Mouse (Mus musculus): ENCODE results near the gene Ptpn3. TPM values are rescaled to one million over a fixed set of nuclear protein-coding genes. Genes with fewer than 3 reads are reported as not detected.
"Not testable (repeated sequence)": the region's sequence is repeated elsewhere in the genome, so short reads cannot be mapped to it uniquely, and the experiment has no call there.

Ptpn3 gene
- polyA plus RNA-seq, 1 experiment from 2014 or later = 3.0 TPM

DNA sequence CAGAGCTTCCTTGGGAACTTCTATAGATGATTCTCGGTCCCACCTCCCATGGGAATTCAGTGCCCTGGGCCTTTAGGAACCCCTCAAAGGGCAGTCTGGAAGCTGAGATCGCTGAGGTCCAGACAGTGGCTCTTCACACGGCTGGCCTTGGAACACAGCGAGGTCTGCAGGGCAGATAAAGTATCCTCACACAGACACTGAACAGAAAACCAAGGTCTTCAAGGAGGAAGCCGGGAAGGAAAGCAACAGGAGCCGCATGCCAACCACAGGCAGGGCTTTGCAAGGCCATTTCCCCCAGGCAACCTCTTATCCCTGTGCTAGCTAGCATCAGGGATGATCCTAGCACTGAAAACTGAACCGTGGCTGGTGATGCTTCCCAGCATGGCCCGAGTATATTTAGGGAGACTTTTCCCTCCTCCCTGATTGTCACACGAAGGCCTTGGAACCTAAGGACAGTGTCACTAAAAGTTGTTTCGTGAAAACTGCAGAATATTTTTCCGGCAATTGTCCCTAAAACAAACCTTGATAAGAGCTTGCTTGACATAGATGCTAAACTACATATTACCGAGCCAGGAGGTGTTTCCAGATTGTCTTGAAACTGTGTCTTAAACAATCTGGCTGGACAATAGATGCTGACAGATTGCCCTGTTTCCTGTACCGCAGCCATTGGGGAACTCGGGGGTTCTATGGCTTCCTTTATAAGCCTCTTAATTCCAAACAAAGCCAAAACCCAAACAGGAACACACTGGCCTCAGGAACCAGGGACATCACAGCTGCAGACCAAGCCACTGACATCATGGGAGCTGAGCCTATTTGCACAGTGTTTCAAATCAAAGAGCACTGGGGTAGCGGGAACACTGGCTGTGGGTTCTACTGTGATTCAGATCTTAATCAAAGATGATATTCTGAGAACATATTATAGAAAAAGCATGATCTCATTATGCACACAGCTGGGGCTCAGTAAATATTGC lies 27.8 kb downstream of the Ptpn3 start:
- H3K9me3 ChIP-seq (replicated peaks; ENCODE audit: control insufficient read depth, low read length, poor library complexity, severe bottlenecking) = no peaks in the 10 kb centered on the region
- H3K4me2 ChIP-seq (ENCODE audit: low read length) = no peak overlapping the region
- ATAC-seq = no peak
- no peak overlapping the region for H3K9ac ChIP-seq (ENCODE audit: low read depth, low read length)
- H3K4me1 ChIP-seq (ENCODE audit: control insufficient read depth, insufficient read depth, low read length) = peaks cover 7% of the 10 kb centered on the region; the same call in 1 of the 2 replicates
- no peak overlapping the region for H3K27ac ChIP-seq (ENCODE audit: low read length)
- no peaks in the 10 kb centered on the region for H3K36me3 ChIP-seq (ENCODE audit: control insufficient read depth, insufficient read depth, low read length)
- H3K27me3 ChIP-seq (ENCODE audit: control insufficient read depth, insufficient read depth, low read depth, low read length) = no peaks in the 10 kb centered on the region
- WGBS = 35% methylated on average over 15 of the region's 15 CpGs
- no peak overlapping the region for H3K4me3 ChIP-seq (ENCODE audit: low read depth, low read length)

DNA sequence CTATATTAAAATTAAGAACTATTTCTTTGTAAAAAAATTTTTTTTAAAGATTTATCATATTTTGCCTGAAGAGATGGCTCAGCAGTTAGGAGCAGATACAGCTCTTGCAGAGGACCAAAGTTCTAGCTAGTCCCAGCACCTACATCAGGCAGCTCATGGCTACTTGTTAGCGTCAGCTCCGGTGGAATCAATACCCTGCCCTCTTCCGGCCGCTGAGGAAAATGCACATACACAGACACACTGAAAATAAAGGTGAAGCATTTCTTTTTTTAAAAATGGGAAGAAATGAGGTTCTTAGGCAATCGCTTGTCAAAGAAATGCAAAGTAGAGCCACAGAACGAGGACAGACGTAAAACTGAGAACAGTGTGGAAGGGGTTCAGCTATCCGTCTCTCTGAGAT lies 30.6 kb downstream of the Ptpn3 start:
- 90% methylated on average over 8 of the region's 8 CpGs for WGBS
- Histone ChIP-seq H3K4me2 (ENCODE audit: low read length) (no peak overlapping the region), H3K4me1 (ENCODE audit: control insufficient read depth, insufficient read depth, low read length) (peaks cover 7% of the 10 kb centered on the region; the same call in 1 of the 2 replicates), H3K4me3 (ENCODE audit: low read depth, low read length) (no peak overlapping the region), H3K9ac (ENCODE audit: low read depth, low read length) (no peak overlapping the region), H3K27ac (ENCODE audit: low read length) (no peak overlapping the region), H3K27me3 (ENCODE audit: control insufficient read depth, insufficient read depth, low read depth, low read length) (no peaks in the 10 kb centered on the region), H3K36me3 (ENCODE audit: control insufficient read depth, insufficient read depth, low read length) (no peaks in the 10 kb centered on the region), H3K9me3 (replicated peaks; ENCODE audit: control insufficient read depth, low read length, poor library complexity, severe bottlenecking) (no peaks in the 10 kb centered on the region)
- no peak for ATAC-seq

DNA sequence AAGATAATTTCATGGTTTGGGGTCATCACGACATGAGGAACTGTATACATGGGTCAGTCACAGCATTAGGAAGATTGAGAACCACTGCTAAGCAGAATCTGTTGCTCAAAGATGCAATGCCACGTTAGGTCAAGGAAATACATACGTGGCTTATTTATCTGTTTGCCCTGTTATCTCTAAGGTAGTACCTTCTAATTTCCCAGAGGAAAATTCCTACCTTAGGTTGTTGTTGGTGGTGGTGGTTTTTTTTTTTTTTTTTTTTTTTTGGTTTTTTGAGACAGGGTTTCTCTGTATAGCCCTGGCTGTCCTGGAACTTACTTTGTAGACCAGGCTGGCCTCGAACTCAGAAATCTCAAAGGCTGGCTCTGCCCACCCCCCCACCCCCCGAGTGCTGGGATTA lies 31.1 kb downstream of the Ptpn3 start:
- H3K4me1 ChIP-seq (ENCODE audit: control insufficient read depth, insufficient read depth, low read length); H3K9ac ChIP-seq (ENCODE audit: low read depth, low read length); H3K27me3 ChIP-seq (ENCODE audit: control insufficient read depth, insufficient read depth, low read depth, low read length); H3K4me2 ChIP-seq (ENCODE audit: low read length); H3K27ac ChIP-seq (ENCODE audit: low read length); H3K9me3 ChIP-seq (replicated peaks; ENCODE audit: control insufficient read depth, low read length, poor library complexity, severe bottlenecking); H3K4me3 ChIP-seq (ENCODE audit: low read depth, low read length); H3K36me3 ChIP-seq (ENCODE audit: control insufficient read depth, insufficient read depth, low read length); ATAC-seq: not testable (repeated sequence)
- WGBS = 94% methylated on average over 5 of the region's 5 CpGs

DNA sequence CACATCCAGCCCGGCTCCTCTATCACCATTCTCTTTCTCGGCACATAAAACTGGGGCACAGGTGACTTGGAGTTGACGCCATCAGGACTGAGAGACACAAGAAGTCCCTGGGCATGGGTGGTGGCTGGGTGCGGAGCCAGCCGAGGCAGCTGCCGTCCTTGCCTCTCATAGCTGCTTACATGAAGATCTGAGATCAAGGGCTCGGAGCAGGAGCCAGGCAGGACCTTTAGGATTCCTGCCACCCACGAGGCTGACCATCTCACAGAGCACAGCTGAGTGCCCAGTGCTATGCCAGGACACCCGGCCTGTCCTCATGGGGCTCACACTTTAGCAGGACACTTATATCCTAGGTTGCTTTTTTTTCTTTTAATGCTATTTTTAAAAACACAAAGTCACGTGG lies 32.3 kb downstream of the Ptpn3 start:
- 88% methylated on average over 10 of the region's 10 CpGs for WGBS
- H3K4me2 ChIP-seq (ENCODE audit: low read length) = no peak overlapping the region
- no peak for ATAC-seq
- peaks cover 2% of the 10 kb centered on the region; the same call in 1 of the 2 replicates for H3K4me1 ChIP-seq (ENCODE audit: control insufficient read depth, insufficient read depth, low read length)
- H3K4me3 ChIP-seq (ENCODE audit: low read depth, low read length) = no peak overlapping the region
- H3K36me3 ChIP-seq (ENCODE audit: control insufficient read depth, insufficient read depth, low read length) = no peaks in the 10 kb centered on the region
- no peaks in the 10 kb centered on the region for H3K27me3 ChIP-seq (ENCODE audit: control insufficient read depth, insufficient read depth, low read depth, low read length)
- no peaks in the 10 kb centered on the region for H3K9me3 ChIP-seq (replicated peaks; ENCODE audit: control insufficient read depth, low read length, poor library complexity, severe bottlenecking)
- no peak overlapping the region for H3K27ac ChIP-seq (ENCODE audit: low read length)
- H3K9ac ChIP-seq (ENCODE audit: low read depth, low read length) = no peak overlapping the region

DNA sequence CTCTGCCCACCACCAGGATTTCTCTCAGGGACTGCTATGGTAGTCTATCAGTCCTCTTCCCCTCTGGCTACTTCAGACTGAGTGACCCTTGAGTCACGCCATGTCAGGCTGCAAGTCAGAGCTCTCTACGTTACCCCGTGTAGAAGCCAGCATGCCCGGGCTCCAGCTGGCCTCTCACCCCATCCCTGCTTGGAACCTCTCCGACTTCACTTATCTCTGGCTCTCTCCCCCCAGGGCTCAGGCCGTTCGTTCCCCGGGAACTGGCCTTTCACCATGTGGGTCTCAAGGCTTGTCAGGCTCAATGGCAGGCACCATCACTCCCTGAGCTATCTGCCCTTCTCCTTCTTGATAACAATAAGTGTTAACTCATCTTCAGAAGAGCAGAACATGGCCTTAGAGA lies 33.3 kb downstream of the Ptpn3 start:
- 91% methylated on average over 8 of the region's 8 CpGs for WGBS
- Histone ChIP-seq H3K9me3 (replicated peaks; ENCODE audit: control insufficient read depth, low read length, poor library complexity, severe bottlenecking) (no peaks in the 10 kb centered on the region), H3K9ac (ENCODE audit: low read depth, low read length) (no peak overlapping the region), H3K36me3 (ENCODE audit: control insufficient read depth, insufficient read depth, low read length) (no peaks in the 10 kb centered on the region), H3K27me3 (ENCODE audit: control insufficient read depth, insufficient read depth, low read depth, low read length) (no peaks in the 10 kb centered on the region), H3K4me1 (ENCODE audit: control insufficient read depth, insufficient read depth, low read length) (0 out of 2 replicates have a peak, but pooled peaks cover 2% of the 10 kb centered on the region), H3K4me2 (ENCODE audit: low read length) (no peak overlapping the region), H3K27ac (ENCODE audit: low read length) (no peak overlapping the region), H3K4me3 (ENCODE audit: low read depth, low read length) (no peak overlapping the region)
- no peak for ATAC-seq

DNA sequence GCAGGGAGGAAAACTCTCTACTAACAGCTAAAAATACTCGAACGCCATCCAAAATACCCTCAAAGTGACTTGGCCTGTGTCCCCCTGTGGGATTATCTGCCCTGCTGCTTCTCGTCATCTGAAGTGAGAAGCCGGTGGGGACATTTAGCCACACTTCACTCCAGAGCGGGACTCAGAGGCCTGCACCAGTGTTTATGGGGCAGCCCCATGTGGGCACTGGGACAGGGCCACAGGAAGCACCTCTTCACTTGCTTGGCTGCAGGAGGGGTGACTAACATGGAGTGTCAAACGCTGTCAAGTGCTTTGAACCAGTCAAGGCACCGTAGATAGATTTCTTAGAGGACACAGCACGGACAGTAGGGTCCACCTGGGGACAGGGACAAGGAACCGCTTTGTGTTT lies 35.2 kb downstream of the Ptpn3 start:
- no peak overlapping the region for H3K4me2 ChIP-seq (ENCODE audit: low read length)
- no peaks in the 10 kb centered on the region for H3K27me3 ChIP-seq (ENCODE audit: control insufficient read depth, insufficient read depth, low read depth, low read length)
- ATAC-seq = no peak
- H3K36me3 ChIP-seq (ENCODE audit: control insufficient read depth, insufficient read depth, low read length) = no peaks in the 10 kb centered on the region
- no peak overlapping the region for H3K9ac ChIP-seq (ENCODE audit: low read depth, low read length)
- no peaks in the 10 kb centered on the region for H3K4me1 ChIP-seq (ENCODE audit: control insufficient read depth, insufficient read depth, low read length)
- no peak overlapping the region for H3K4me3 ChIP-seq (ENCODE audit: low read depth, low read length)
- H3K9me3 ChIP-seq (replicated peaks; ENCODE audit: control insufficient read depth, low read length, poor library complexity, severe bottlenecking) = no peaks in the 10 kb centered on the region
- 70% methylated on average over 9 of the region's 9 CpGs for WGBS
- no peak overlapping the region for H3K27ac ChIP-seq (ENCODE audit: low read length)

DNA sequence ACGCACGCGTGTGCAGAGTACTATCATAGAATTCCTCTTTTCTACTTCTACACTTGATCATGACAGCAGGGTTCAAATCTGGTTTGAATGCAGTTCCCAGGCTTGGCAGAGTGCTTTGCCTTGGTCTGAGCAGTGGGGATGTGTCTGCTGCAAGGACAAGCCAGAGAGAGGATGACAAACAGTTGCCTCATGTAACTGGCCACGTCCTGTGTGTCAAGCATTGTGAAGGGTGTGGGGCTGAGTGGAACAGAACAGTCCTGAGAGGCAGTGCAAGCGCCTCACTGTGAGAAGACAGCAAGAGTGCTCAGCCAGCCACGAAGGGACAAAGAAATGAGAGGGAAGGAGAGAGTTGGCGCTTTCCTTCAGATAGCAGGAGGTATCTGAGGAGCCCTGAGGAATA lies 37.9 kb downstream of the Ptpn3 start:
- 75% methylated on average over 7 of the region's 7 CpGs for WGBS
- Histone ChIP-seq H3K4me2 (ENCODE audit: low read length) (no peak overlapping the region), H3K36me3 (ENCODE audit: control insufficient read depth, insufficient read depth, low read length) (no peaks in the 10 kb centered on the region), H3K27ac (ENCODE audit: low read length) (no peak overlapping the region), H3K4me3 (ENCODE audit: low read depth, low read length) (no peak overlapping the region), H3K9me3 (replicated peaks; ENCODE audit: control insufficient read depth, low read length, poor library complexity, severe bottlenecking) (no peaks in the 10 kb centered on the region), H3K4me1 (ENCODE audit: control insufficient read depth, insufficient read depth, low read length) (peaks cover under 1% of the 10 kb centered on the region; the same call in 1 of the 2 replicates), H3K27me3 (ENCODE audit: control insufficient read depth, insufficient read depth, low read depth, low read length) (no peaks in the 10 kb centered on the region), H3K9ac (ENCODE audit: low read depth, low read length) (no peak overlapping the region)
- ATAC-seq = no peak

DNA sequence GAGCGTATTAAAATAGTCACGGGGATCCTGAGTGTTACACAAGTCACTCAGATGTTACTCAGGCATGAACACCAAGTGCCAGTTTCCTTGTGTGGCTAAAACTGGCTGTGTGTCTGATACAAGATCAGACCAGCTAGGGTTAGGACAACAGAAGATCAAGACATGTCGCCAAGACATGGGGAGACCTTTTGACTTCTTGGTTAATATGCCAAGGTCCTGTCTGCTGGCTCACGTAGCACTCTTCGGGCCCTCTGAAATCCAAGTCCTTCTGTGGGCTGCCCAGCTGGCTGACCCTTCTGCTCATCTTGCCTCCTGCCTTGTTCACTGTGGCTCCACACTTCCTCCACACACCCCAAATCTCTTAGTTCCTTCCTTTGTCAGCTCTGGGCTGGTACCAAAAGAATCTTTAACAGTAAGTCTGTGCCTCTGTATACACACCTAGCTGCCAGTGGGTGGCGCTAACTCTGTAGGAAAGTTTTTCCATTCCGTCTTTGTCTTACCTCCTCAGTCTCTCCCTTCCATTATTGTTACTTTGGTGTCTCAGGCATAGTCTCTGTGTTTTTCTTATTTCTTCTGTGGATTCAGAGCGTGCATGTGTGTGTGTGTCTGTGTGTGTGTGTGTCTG lies 38.5 kb downstream of the Ptpn3 start:
- Histone ChIP-seq H3K4me3 (ENCODE audit: low read depth, low read length) (no peak overlapping the region), H3K9me3 (replicated peaks; ENCODE audit: control insufficient read depth, low read length, poor library complexity, severe bottlenecking) (no peaks in the 10 kb centered on the region), H3K4me2 (ENCODE audit: low read length) (no peak overlapping the region), H3K27ac (ENCODE audit: low read length) (no peak overlapping the region), H3K36me3 (ENCODE audit: control insufficient read depth, insufficient read depth, low read length) (no peaks in the 10 kb centered on the region), H3K4me1 (ENCODE audit: control insufficient read depth, insufficient read depth, low read length) (peaks cover 6% of the 10 kb centered on the region), H3K9ac (ENCODE audit: low read depth, low read length) (no peak overlapping the region), H3K27me3 (ENCODE audit: control insufficient read depth, insufficient read depth, low read depth, low read length) (no peaks in the 10 kb centered on the region)
- 72% methylated on average over 8 of the region's 8 CpGs for WGBS
- ATAC-seq = no peak

DNA sequence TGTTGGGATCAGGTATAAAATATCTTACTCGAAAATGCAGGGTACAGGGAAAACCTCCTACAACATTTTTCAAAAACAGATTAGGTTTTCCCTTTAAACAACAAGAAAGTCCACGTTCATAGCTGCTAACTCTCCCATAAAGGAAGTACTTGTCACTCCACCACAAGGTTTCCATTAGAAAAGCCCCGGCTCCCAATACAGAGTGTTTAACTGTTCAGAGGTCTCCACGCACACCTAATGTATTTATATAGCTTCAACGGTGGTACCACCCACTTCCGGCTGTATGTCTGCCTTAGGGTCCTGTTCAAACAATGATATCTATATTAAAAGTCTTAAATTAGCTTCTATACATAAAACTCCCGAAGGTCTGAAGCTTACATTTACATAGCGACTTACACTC lies 39.2 kb downstream of the Ptpn3 start:
- Histone ChIP-seq H3K4me3 (ENCODE audit: low read depth, low read length) (no peak overlapping the region), H3K36me3 (ENCODE audit: control insufficient read depth, insufficient read depth, low read length) (no peaks in the 10 kb centered on the region), H3K4me1 (ENCODE audit: control insufficient read depth, insufficient read depth, low read length) (peaks cover 10% of the 10 kb centered on the region), H3K27ac (ENCODE audit: low read length) (no peak overlapping the region), H3K27me3 (ENCODE audit: control insufficient read depth, insufficient read depth, low read depth, low read length) (no peaks in the 10 kb centered on the region), H3K9me3 (replicated peaks; ENCODE audit: control insufficient read depth, low read length, poor library complexity, severe bottlenecking) (no peaks in the 10 kb centered on the region), H3K9ac (ENCODE audit: low read depth, low read length) (no peak overlapping the region), H3K4me2 (ENCODE audit: low read length) (no peak overlapping the region)
- ATAC-seq = no peak
- WGBS = 86% methylated on average over 8 of the region's 8 CpGs

Measured in midbrain, embryonic 16.5 days (tissue).